Mouse (Mus musculus) cortical plate, adult 2 months (tissue): Measurements from ENCODE around the gene Dennd5b.

Experiments
- CTCF ChIP-seq: fragments of 200-500 bp; IDR thresholded peaks from 2 replicates; pipeline ENCODE4 v1.5.1; 2011; ENCODE audit warnings: mild to moderate bottlenecking, control low read depth, low read length; ENCODE audit not compliant: insufficient read depth; ENCODE audit errors: extremely low read depth
- POLR2A ChIP-seq: fragments of 200-500 bp; IDR thresholded peaks from 2 replicates; pipeline ENCODE4 v1.6.1; 2011; ENCODE audit warnings: mild to moderate bottlenecking, low read length, control low read depth; ENCODE audit not compliant: insufficient read depth; ENCODE audit errors: extremely low read depth

DNA sequence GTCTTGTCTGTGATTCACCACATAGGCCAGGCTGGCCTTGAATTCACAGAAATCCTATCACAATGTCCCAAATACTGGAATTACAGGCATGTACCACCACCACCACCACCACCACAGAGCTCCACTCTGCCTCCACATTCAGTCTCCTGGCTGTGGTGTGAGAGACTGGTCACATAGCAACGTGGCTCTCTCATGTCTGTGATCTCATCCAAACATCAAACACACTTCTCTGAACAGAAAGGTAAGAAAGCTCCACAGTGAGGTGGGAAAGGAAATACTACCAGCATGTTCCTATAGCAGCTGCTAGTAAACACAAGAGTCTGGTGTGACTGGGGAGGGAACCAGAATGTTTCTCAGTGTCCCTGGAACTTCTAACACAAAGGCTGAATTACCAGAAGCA is 140.2 kb downstream of the Dennd5b start:
- TF ChIP-seq CTCF (no peak), POLR2A (no peak)
